Mouse (Mus musculus): Measurements from ENCODE around the gene Ewsr1. TPM values are rescaled to one million over a fixed set of nuclear protein-coding genes. Genes with fewer than 3 reads are reported as not detected.

The Ewsr1 gene
- polyA plus RNA-seq, 1 experiment from 2014 or later = 437 TPM

- H3K27me3 ChIP-seq (ENCODE audit: control insufficient read depth, insufficient read depth, low read length) = peaks cover 36% of the 10 kb centered on the region
- H3K4me1 ChIP-seq (ENCODE audit: control insufficient read depth, insufficient read depth, low read length) = peaks cover 2% of the 10 kb centered on the region; the same call in 1 of the 2 replicates
- no peaks in the 10 kb centered on the region for H3K36me3 ChIP-seq (replicated peaks; ENCODE audit: control insufficient read depth, insufficient read depth, low read depth, low read length)
- no peaks in the 10 kb centered on the region for H3K9me3 ChIP-seq (replicated peaks; ENCODE audit: control insufficient read depth, low read length)
- H3K4me3 ChIP-seq (ENCODE audit: low read depth, low read length) = no peak overlapping the region
- H3K4me2 ChIP-seq (ENCODE audit: low read depth, low read length) = no peak overlapping the region
- ATAC-seq (replicated peaks; ENCODE audit: insufficient number of reproducible peaks, low FRiP score, low TSS enrichment, low read depth) = no peak
- 87% methylated on average over 14 of the region's 14 CpGs for WGBS
- no peak for DNase-seq (ENCODE audit: low spot score)
- no peak overlapping the region for H3K27ac ChIP-seq (replicated peaks; ENCODE audit: low read depth, low read length)
- no peak overlapping the region for H3K9ac ChIP-seq (replicated peaks; ENCODE audit: low read length)
Observed at GRCm38 (mm10) chr11:5054151-5054550, 44.9 kb downstream of the Ewsr1 start.

GRCm38 (mm10) chr11:5052200-5052854 is 46.7 kb downstream of the Ewsr1 start:
- Histone ChIP-seq H3K9ac (replicated peaks; ENCODE audit: low read length) (no peak overlapping the region), H3K4me2 (ENCODE audit: low read depth, low read length) (no peak overlapping the region), H3K9me3 (replicated peaks; ENCODE audit: control insufficient read depth, low read length) (no peaks in the 10 kb centered on the region), H3K27ac (replicated peaks; ENCODE audit: low read depth, low read length) (no peak overlapping the region), H3K4me1 (ENCODE audit: control insufficient read depth, insufficient read depth, low read length) (no peaks in the 10 kb centered on the region; the same call in 1 of the 2 replicates), H3K27me3 (ENCODE audit: control insufficient read depth, insufficient read depth, low read length) (peaks cover 20% of the 10 kb centered on the region), H3K36me3 (replicated peaks; ENCODE audit: control insufficient read depth, insufficient read depth, low read depth, low read length) (no peaks in the 10 kb centered on the region), H3K4me3 (ENCODE audit: low read depth, low read length) (no peak overlapping the region)
- DNase-seq (ENCODE audit: low spot score) (no peak), ATAC-seq (replicated peaks; ENCODE audit: insufficient number of reproducible peaks, low FRiP score, low TSS enrichment, low read depth) (no peak)
- 74% methylated on average over 10 of the region's 10 CpGs for WGBS

GRCm38 (mm10) chr11:5051629-5052028 is 47.4 kb downstream of the Ewsr1 start:
- DNase-seq (ENCODE audit: low spot score) (no peak), ATAC-seq (replicated peaks; ENCODE audit: insufficient number of reproducible peaks, low FRiP score, low TSS enrichment, low read depth) (no peak)
- Histone ChIP-seq H3K9ac (replicated peaks; ENCODE audit: low read length) (no peak overlapping the region), H3K27me3 (ENCODE audit: control insufficient read depth, insufficient read depth, low read length) (peaks cover 13% of the 10 kb centered on the region), H3K36me3 (replicated peaks; ENCODE audit: control insufficient read depth, insufficient read depth, low read depth, low read length) (no peaks in the 10 kb centered on the region), H3K9me3 (replicated peaks; ENCODE audit: control insufficient read depth, low read length) (no peaks in the 10 kb centered on the region), H3K4me1 (ENCODE audit: control insufficient read depth, insufficient read depth, low read length) (no peaks in the 10 kb centered on the region; the same call in 1 of the 2 replicates), H3K4me2 (ENCODE audit: low read depth, low read length) (no peak overlapping the region), H3K27ac (replicated peaks; ENCODE audit: low read depth, low read length) (no peak overlapping the region), H3K4me3 (ENCODE audit: low read depth, low read length) (no peak overlapping the region)
- 67% methylated on average over 10 of the region's 10 CpGs for WGBS

GRCm38 (mm10) chr11:5046321-5046926 is 52.6 kb downstream of the Ewsr1 start:
- Histone ChIP-seq H3K36me3 (replicated peaks; ENCODE audit: control insufficient read depth, insufficient read depth, low read depth, low read length) (no peaks in the 10 kb centered on the region), H3K27ac (replicated peaks; ENCODE audit: low read depth, low read length) (no peak overlapping the region), H3K9me3 (replicated peaks; ENCODE audit: control insufficient read depth, low read length) (no peaks in the 10 kb centered on the region), H3K4me2 (ENCODE audit: low read depth, low read length) (no peak overlapping the region), H3K9ac (replicated peaks; ENCODE audit: low read length) (no peak overlapping the region), H3K27me3 (ENCODE audit: control insufficient read depth, insufficient read depth, low read length) (no peaks in the 10 kb centered on the region), H3K4me1 (ENCODE audit: control insufficient read depth, insufficient read depth, low read length) (no peaks in the 10 kb centered on the region), H3K4me3 (ENCODE audit: low read depth, low read length) (no peak overlapping the region)
- WGBS = 38% methylated on average over 12 of the region's 12 CpGs
- ATAC-seq (replicated peaks; ENCODE audit: insufficient number of reproducible peaks, low FRiP score, low TSS enrichment, low read depth) = no peak
- DNase-seq (ENCODE audit: low spot score) = no peak

GRCm38 (mm10) chr11:5042645-5043381 is 56.3 kb downstream of the Ewsr1 start:
- ATAC-seq (replicated peaks; ENCODE audit: insufficient number of reproducible peaks, low FRiP score, low TSS enrichment, low read depth) = no peak
- no peaks in the 10 kb centered on the region for H3K27me3 ChIP-seq (ENCODE audit: control insufficient read depth, insufficient read depth, low read length)
- WGBS = 93% methylated on average over 8 of the region's 8 CpGs
- no peak overlapping the region for H3K4me3 ChIP-seq (ENCODE audit: low read depth, low read length)
- H3K36me3 ChIP-seq (replicated peaks; ENCODE audit: control insufficient read depth, insufficient read depth, low read depth, low read length) = no peaks in the 10 kb centered on the region; the same call in 1 of the 2 replicates
- H3K4me1 ChIP-seq (ENCODE audit: control insufficient read depth, insufficient read depth, low read length) = no peaks in the 10 kb centered on the region
- DNase-seq (ENCODE audit: low spot score) = no peak
- no peak overlapping the region for H3K27ac ChIP-seq (replicated peaks; ENCODE audit: low read depth, low read length)
- no peaks in the 10 kb centered on the region for H3K9me3 ChIP-seq (replicated peaks; ENCODE audit: control insufficient read depth, low read length)
- H3K4me2 ChIP-seq (ENCODE audit: low read depth, low read length) = no peak overlapping the region
- H3K9ac ChIP-seq (replicated peaks; ENCODE audit: low read length) = no peak overlapping the region

GRCm38 (mm10) chr11:5041144-5041780 is 57.8 kb downstream of the Ewsr1 start:
- Histone ChIP-seq H3K4me2 (ENCODE audit: low read depth, low read length) (no peak overlapping the region), H3K4me1 (ENCODE audit: control insufficient read depth, insufficient read depth, low read length) (no peaks in the 10 kb centered on the region), H3K27me3 (ENCODE audit: control insufficient read depth, insufficient read depth, low read length) (no peaks in the 10 kb centered on the region), H3K9ac (replicated peaks; ENCODE audit: low read length) (no peak overlapping the region), H3K36me3 (replicated peaks; ENCODE audit: control insufficient read depth, insufficient read depth, low read depth, low read length) (no peaks in the 10 kb centered on the region; the same call in 1 of the 2 replicates), H3K4me3 (ENCODE audit: low read depth, low read length) (no peak overlapping the region), H3K27ac (replicated peaks; ENCODE audit: low read depth, low read length) (no peak overlapping the region), H3K9me3 (replicated peaks; ENCODE audit: control insufficient read depth, low read length) (no peaks in the 10 kb centered on the region)
- 74% methylated on average over 18 of the region's 18 CpGs for WGBS
- ATAC-seq (replicated peaks; ENCODE audit: insufficient number of reproducible peaks, low FRiP score, low TSS enrichment, low read depth) (no peak), DNase-seq (ENCODE audit: low spot score) (no peak)

- H3K27ac ChIP-seq (replicated peaks; ENCODE audit: low read depth, low read length) = no peak overlapping the region
- H3K9me3 ChIP-seq (replicated peaks; ENCODE audit: control insufficient read depth, low read length) = no peaks in the 10 kb centered on the region
- no peak overlapping the region for H3K4me3 ChIP-seq (ENCODE audit: low read depth, low read length)
- no peaks in the 10 kb centered on the region for H3K27me3 ChIP-seq (ENCODE audit: control insufficient read depth, insufficient read depth, low read length)
- H3K4me1 ChIP-seq (ENCODE audit: control insufficient read depth, insufficient read depth, low read length) = no peaks in the 10 kb centered on the region
- H3K9ac ChIP-seq (replicated peaks; ENCODE audit: low read length) = no peak overlapping the region
- H3K4me2 ChIP-seq (ENCODE audit: low read depth, low read length) = no peak overlapping the region
- 82% methylated on average over 5 of the region's 5 CpGs for whole genome bisulfite sequencing
- ATAC-seq (replicated peaks; ENCODE audit: insufficient number of reproducible peaks, low FRiP score, low TSS enrichment, low read depth) (no peak), DNase-seq (ENCODE audit: low spot score) (no peak)
- no peaks in the 10 kb centered on the region; the same call in 1 of the 2 replicates for H3K36me3 ChIP-seq (replicated peaks; ENCODE audit: control insufficient read depth, insufficient read depth, low read depth, low read length)
Observed at GRCm38 (mm10) chr11:5040585-5040984, 58.5 kb downstream of the Ewsr1 start.

Measured in embryonic facial prominence, embryonic 11.5 days (tissue).